Mouse (Mus musculus) thymus, adult 2 months (tissue): Measurements from ENCODE around the gene Akt1s1. TPM values are rescaled to one million over a fixed set of nuclear protein-coding genes. Genes with fewer than 3 reads are reported as not detected.

ENCODE experiments used
- DNase-seq: peaks from one replicate; pipeline ENCODE4 v3.0.0; 2021
- H3K27ac ChIP-seq: fragments of 200-500 bp; 2 replicates; pipeline ENCODE4 v1.5.1; 2012; ENCODE audit warnings: low read length, control low read depth; ENCODE audit not compliant: control insufficient read depth, insufficient read depth
- H3K27me3 ChIP-seq: fragments of 200-500 bp; 2 replicates; pipeline ENCODE4 v1.6.1; 2012; ENCODE audit warnings: mild to moderate bottlenecking, low read length, moderate library complexity, mixed read lengths; ENCODE audit not compliant: control insufficient read depth, insufficient read depth
- H3K36me3 ChIP-seq: fragments of 200-500 bp; 2 replicates; pipeline ENCODE4 v1.6.1; 2012; ENCODE audit warnings: mild to moderate bottlenecking, low read length, moderate library complexity; ENCODE audit not compliant: control insufficient read depth, insufficient read depth
- H3K4me1 ChIP-seq: fragments of 200-500 bp; replicated peaks from 2 replicates; pipeline ENCODE4 v1.6.1; 2012; ENCODE audit warnings: low read length; ENCODE audit not compliant: control insufficient read depth, insufficient read depth
- H3K4me3 ChIP-seq: fragments of 200-500 bp; 2 replicates; pipeline ENCODE4 v1.5.1; 2012; ENCODE audit warnings: mild to moderate bottlenecking, low read length, control low read depth, moderate library complexity; ENCODE audit not compliant: control insufficient read depth, insufficient read depth
- CTCF ChIP-seq: fragments of 200-500 bp; IDR thresholded peaks from 2 replicates; pipeline ENCODE4 v1.5.1; 2012; ENCODE audit warnings: mild to moderate bottlenecking, control low read depth, low read length, moderate library complexity, borderline replicate concordance; ENCODE audit not compliant: control insufficient read depth, poor library complexity, insufficient read depth; ENCODE audit errors: extremely low read depth
- POLR2A ChIP-seq: fragments of 200-500 bp; IDR thresholded peaks from 2 replicates; pipeline ENCODE4 v1.6.1; 2012; ENCODE audit warnings: mild to moderate bottlenecking, low read length, control low read depth, moderate library complexity; ENCODE audit not compliant: control insufficient read depth, poor library complexity, insufficient read depth; ENCODE audit errors: extremely low read depth
- WGBS: fragments of 180-500 bp; shearing (Covaris S2); methylation state at CpG from one replicate; pipeline ENCODE4 v1.1.7; 2018; 5-methylcytosine and 5-hydroxymethylcytosine counted together
- polyA plus RNA-seq: library from polyadenylated mRNA; depleted of rRNA; stranded (reverse); fragments of >200 nt; gene quantifications from 2 replicates; pipeline ENCODE4 v1.2.3, GENCODE M21; 2012

The Akt1s1 gene
- polyA plus RNA-seq, 1 experiment, result 91.4 TPM

- Histone ChIP-seq H3K4me3 (no peak overlapping the region), H3K27ac (no peak overlapping the region), H3K4me1 (no peaks in the 10 kb centered on the region), H3K36me3 (peaks cover 16% of the 10 kb centered on the region; the same call in 1 of the 2 replicates), H3K27me3 (no peaks in the 10 kb centered on the region)
- 93% methylated on average over 14 of the region's 14 CpGs for WGBS
- DNase-seq, result no peak
- TF ChIP-seq CTCF (no peak), POLR2A (no peak)
These were observed 29.0 kb downstream of the Akt1s1 start for GRCm38 (mm10) chr7:44877833-44878232.

GRCm38 (mm10) chr7:44883036-44883435 lies 34.2 kb downstream of the Akt1s1 start:
- no peak for TF ChIP-seq CTCF
- no peak for TF ChIP-seq POLR2A
- H3K36me3 ChIP-seq, result peaks cover 28% of the 10 kb centered on the region
- H3K4me1 ChIP-seq, result no peaks in the 10 kb centered on the region
- no peak for DNase-seq
- H3K27me3 ChIP-seq, result no peaks in the 10 kb centered on the region
- H3K4me3 ChIP-seq, result no peak overlapping the region
- no peak overlapping the region for H3K27ac ChIP-seq
- WGBS, result 98% methylated on average over 3 of the region's 3 CpGs

- no peak for DNase-seq
- H3K27ac ChIP-seq, result no peak overlapping the region
- peaks cover 28% of the 10 kb centered on the region for H3K36me3 ChIP-seq
- 96% methylated on average over 5 of the region's 5 CpGs for WGBS
- H3K27me3 ChIP-seq, result no peaks in the 10 kb centered on the region
- no peaks in the 10 kb centered on the region for H3K4me1 ChIP-seq
- no peak overlapping the region for H3K4me3 ChIP-seq
- no peak for TF ChIP-seq CTCF
- no peak for TF ChIP-seq POLR2A
These were observed 35.8 kb downstream of the Akt1s1 start for GRCm38 (mm10) chr7:44884637-44885036.

- 89% methylated on average over 7 of the region's 7 CpGs for WGBS
- H3K36me3 ChIP-seq, result peaks cover 24% of the 10 kb centered on the region
- TF ChIP-seq CTCF, result no peak
- TF ChIP-seq POLR2A, result no peak
- no peak for DNase-seq
- no peak overlapping the region for H3K4me3 ChIP-seq
- H3K4me1 ChIP-seq, result peaks cover 17% of the 10 kb centered on the region
- no peaks in the 10 kb centered on the region for H3K27me3 ChIP-seq
- H3K27ac ChIP-seq, result no peak overlapping the region
These were observed 38.2 kb downstream of the Akt1s1 start for GRCm38 (mm10) chr7:44886964-44887363.

GRCm38 (mm10) chr7:44888256-44889105 lies 39.7 kb downstream of the Akt1s1 start:
- Histone ChIP-seq H3K27ac (no peak overlapping the region), H3K27me3 (no peaks in the 10 kb centered on the region), H3K36me3 (peaks cover 13% of the 10 kb centered on the region), H3K4me3 (no peak overlapping the region), H3K4me1 (peaks cover 17% of the 10 kb centered on the region)
- no peak for DNase-seq
- 95% methylated on average over 13 of the region's 13 CpGs for WGBS
- TF ChIP-seq POLR2A (no peak), CTCF (no peak)

- Histone ChIP-seq H3K27me3 (no peaks in the 10 kb centered on the region), H3K36me3 (no peaks in the 10 kb centered on the region), H3K4me3 (no peak overlapping the region), H3K27ac (no peak overlapping the region), H3K4me1 (peaks cover 17% of the 10 kb centered on the region)
- TF ChIP-seq POLR2A (no peak), CTCF (no peak)
- WGBS, result 85% methylated on average over 7 of the region's 7 CpGs
- no peak for DNase-seq
These were observed 41.4 kb downstream of the Akt1s1 start for GRCm38 (mm10) chr7:44890180-44890579.
